ENCODE assay signal across 15 mouse cellular contexts in the genomic region with DNA sequence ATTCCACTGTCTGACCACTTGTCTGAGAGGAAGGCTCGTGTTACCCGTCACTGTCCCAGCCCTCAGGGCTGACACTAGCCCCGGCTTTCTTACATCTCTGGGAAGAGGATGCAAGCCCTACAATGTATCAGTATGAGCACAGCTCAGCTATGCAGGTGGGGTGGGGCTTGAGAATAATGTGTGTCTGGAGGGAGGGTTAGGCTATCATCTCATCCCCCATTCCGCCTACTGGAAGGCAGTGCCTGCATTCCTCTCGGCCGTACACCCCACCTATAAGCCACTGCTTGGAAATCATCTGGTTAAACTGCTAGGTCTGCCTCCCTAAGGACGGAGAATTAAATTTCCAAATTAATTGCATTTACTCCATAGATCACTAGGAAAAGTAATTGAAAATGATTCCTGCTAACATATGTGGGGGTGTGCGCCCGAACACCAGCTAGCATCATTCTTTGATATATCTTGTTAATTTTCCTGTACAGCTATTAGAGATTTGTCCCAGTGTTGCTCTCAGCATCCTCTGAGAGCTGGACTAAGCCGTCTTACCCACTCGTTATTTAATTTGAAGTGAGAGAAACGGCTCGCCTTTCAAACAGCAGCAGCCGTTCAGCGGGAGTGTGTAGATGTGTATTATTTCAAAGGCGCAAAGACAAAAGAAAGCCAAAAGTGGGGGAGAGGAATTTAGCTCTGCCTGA.
DNase-seq lines count a peak whose midpoint lies in the region; ATAC-seq lines count a peak whose summit lies in the region.
"Had no signal": no experiment of that assay in that cellular context is flagged by ENCODE, and none has a peak within 500 bp of the region (broad histone marks: within the 10 kb centered on the region; RNA-seq: fewer than 3 reads in every experiment).

No protein-coding gene starts in this region.

- H3K9me3 ChIP-seq in embryonic facial prominence, embryonic 11.5 days (replicated peaks; ENCODE audit: control insufficient read depth, low read length) = no peaks in the 10 kb centered on the region
- no peaks in the 10 kb centered on the region for H3K9me3 ChIP-seq in embryonic facial prominence, embryonic 10.5 days
- no peaks in the 10 kb centered on the region for H3K9me3 ChIP-seq in midbrain, embryonic 12.5 days
- H3K9me3 ChIP-seq in midbrain, embryonic 11.5 days (ENCODE audit: control insufficient read depth, low read length) = no peaks in the 10 kb centered on the region
- H3K9me3 ChIP-seq in hindbrain, embryonic 13.5 days = no peaks in the 10 kb centered on the region
- no peaks in the 10 kb centered on the region for H3K9me3 ChIP-seq in neural tube, embryonic 15.5 days (replicated peaks)

- 0 out of 2 replicates have a peak, but pooled peaks cover 3% of the 10 kb centered on the region for H3K4me1 ChIP-seq in embryonic facial prominence, embryonic 11.5 days (ENCODE audit: control insufficient read depth, insufficient read depth, low read length)
- H3K4me1 ChIP-seq in embryonic facial prominence, embryonic 10.5 days = peaks cover 16% of the 10 kb centered on the region
- H3K4me1 ChIP-seq in midbrain, embryonic 12.5 days = 0 out of 2 replicates have a peak, but pooled peaks cover 7% of the 10 kb centered on the region
- no peaks in the 10 kb centered on the region for H3K4me1 ChIP-seq in midbrain, embryonic 11.5 days (ENCODE audit: control insufficient read depth, insufficient read depth, low read length)
- H3K4me1 ChIP-seq in hindbrain, embryonic 13.5 days (replicated peaks) = peaks cover 27% of the 10 kb centered on the region
- peaks cover 19% of the 10 kb centered on the region for H3K4me1 ChIP-seq in neural tube, embryonic 15.5 days

- no peaks in the 10 kb centered on the region for H3K27me3 ChIP-seq in embryonic facial prominence, embryonic 11.5 days (ENCODE audit: control insufficient read depth, insufficient read depth, low read length)
- H3K27me3 ChIP-seq in embryonic facial prominence, embryonic 10.5 days (replicated peaks; ENCODE audit: low read depth, poor library complexity, severe bottlenecking) = no peaks in the 10 kb centered on the region
- H3K27me3 ChIP-seq in midbrain, embryonic 12.5 days = peaks cover 6% of the 10 kb centered on the region; the same call in 1 of the 2 replicates
- H3K27me3 ChIP-seq in midbrain, embryonic 11.5 days (ENCODE audit: control insufficient read depth, insufficient read depth, low read length) = no peaks in the 10 kb centered on the region
- H3K27me3 ChIP-seq in hindbrain, embryonic 13.5 days = no peaks in the 10 kb centered on the region
- no peaks in the 10 kb centered on the region; the same call in 1 of the 2 replicates for H3K27me3 ChIP-seq in neural tube, embryonic 15.5 days (replicated peaks)
- H3K27me3 ChIP-seq: Patski had no signal

- 46% methylated on average over 16 of the region's 16 CpGs for WGBS in embryonic facial prominence, embryonic 11.5 days
- WGBS in embryonic facial prominence, embryonic 10.5 days = 53% methylated on average over 16 of the region's 16 CpGs
- WGBS in midbrain, embryonic 12.5 days = 57% methylated on average over 16 of the region's 16 CpGs
- 68% methylated on average over 16 of the region's 16 CpGs for WGBS in midbrain, embryonic 11.5 days
- 47% methylated on average over 16 of the region's 16 CpGs for WGBS in hindbrain, embryonic 13.5 days
- 42% methylated on average over 16 of the region's 16 CpGs for WGBS in neural tube, embryonic 15.5 days

- peak; percentile 70; the same call in 1 of the 2 replicates for ATAC-seq in embryonic facial prominence, embryonic 11.5 days (replicated peaks; ENCODE audit: insufficient number of reproducible peaks, low FRiP score, low TSS enrichment, low read depth)
- peak; percentile 48; the same call in 1 of the 2 replicates for ATAC-seq in midbrain, embryonic 12.5 days (ENCODE audit: low FRiP score, low read depth)
- no peak for ATAC-seq in midbrain, embryonic 11.5 days (ENCODE audit: low FRiP score)
- ATAC-seq in hindbrain, embryonic 13.5 days (ENCODE audit: low FRiP score) = peak; percentile 73
- peak; percentile 79 for ATAC-seq in neural tube, embryonic 15.5 days (ENCODE audit: low FRiP score)
- ATAC-seq: Patski had no signal

- H3K4me3 ChIP-seq in embryonic facial prominence, embryonic 11.5 days (ENCODE audit: low read depth, low read length) = no peak overlapping the region
- H3K4me3 ChIP-seq in embryonic facial prominence, embryonic 10.5 days = no peak overlapping the region
- H3K4me3 ChIP-seq in midbrain, embryonic 12.5 days = no peak overlapping the region
- no peak overlapping the region for H3K4me3 ChIP-seq in midbrain, embryonic 11.5 days (ENCODE audit: low read depth, low read length)
- H3K4me3 ChIP-seq in hindbrain, embryonic 13.5 days = no peak overlapping the region
- H3K4me3 ChIP-seq in neural tube, embryonic 15.5 days (replicated peaks) = no peak overlapping the region

- H3K36me3 ChIP-seq in embryonic facial prominence, embryonic 11.5 days (replicated peaks; ENCODE audit: control insufficient read depth, insufficient read depth, low read depth, low read length) = no peaks in the 10 kb centered on the region
- peaks cover 8% of the 10 kb centered on the region; the same call in 1 of the 2 replicates for H3K36me3 ChIP-seq in embryonic facial prominence, embryonic 10.5 days (replicated peaks)
- H3K36me3 ChIP-seq in midbrain, embryonic 12.5 days = no peaks in the 10 kb centered on the region
- no peaks in the 10 kb centered on the region for H3K36me3 ChIP-seq in midbrain, embryonic 11.5 days (ENCODE audit: control insufficient read depth, insufficient read depth, low read length)
- H3K36me3 ChIP-seq in hindbrain, embryonic 13.5 days = peaks cover 30% of the 10 kb centered on the region
- peaks cover 10% of the 10 kb centered on the region; the same call in 1 of the 2 replicates for H3K36me3 ChIP-seq in neural tube, embryonic 15.5 days

- no peak overlapping the region for H3K4me2 ChIP-seq in embryonic facial prominence, embryonic 11.5 days (ENCODE audit: low read depth, low read length)
- no peak overlapping the region for H3K4me2 ChIP-seq in midbrain, embryonic 12.5 days (replicated peaks)
- no peak overlapping the region for H3K4me2 ChIP-seq in midbrain, embryonic 11.5 days
- H3K4me2 ChIP-seq in hindbrain, embryonic 13.5 days = peak overlapping the region; percentile 6; the same call in 1 of the 2 replicates
- peak overlapping the region; percentile 22; the same call in 1 of the 2 replicates for H3K4me2 ChIP-seq in neural tube, embryonic 15.5 days

- H3K27ac ChIP-seq in embryonic facial prominence, embryonic 11.5 days (replicated peaks; ENCODE audit: low read depth, low read length) = no peak overlapping the region
- H3K27ac ChIP-seq in embryonic facial prominence, embryonic 10.5 days (replicated peaks) = no peak overlapping the region
- no peak overlapping the region for H3K27ac ChIP-seq in midbrain, embryonic 12.5 days (replicated peaks)
- no peak overlapping the region for H3K27ac ChIP-seq in midbrain, embryonic 11.5 days (ENCODE audit: low read depth, low read length)
- H3K27ac ChIP-seq in hindbrain, embryonic 13.5 days = peak overlapping the region; percentile 66
- H3K27ac ChIP-seq in neural tube, embryonic 15.5 days (replicated peaks) = peak overlapping the region; percentile 56
- H3K27ac ChIP-seq: macrophage had no signal

- no peak for DNase-seq in embryonic facial prominence, embryonic 11.5 days (ENCODE audit: low spot score)
- DNase-seq in embryonic facial prominence, embryonic 10.5 days (ENCODE audit: low spot score) = no peak
- DNase-seq in midbrain, embryonic 11.5 days (ENCODE audit: low spot score, missing footprints) = no peak
- DNase-seq in thymus, postnatal 4 days = no peak
- DNase-seq in retina, postnatal 1 day = no peak
- DNase-seq: adrenal gland, adult 8-10 months; cerebellum, postnatal 36 days; gastrocnemius, postnatal 14 days; kidney, postnatal 4 days; thymus, adult 2 months had no signal

- H3K9ac ChIP-seq in embryonic facial prominence, embryonic 11.5 days (replicated peaks; ENCODE audit: low read length) = no peak overlapping the region
- no peak overlapping the region for H3K9ac ChIP-seq in midbrain, embryonic 12.5 days (replicated peaks)
- no peak overlapping the region for H3K9ac ChIP-seq in midbrain, embryonic 11.5 days (ENCODE audit: low read length)
- H3K9ac ChIP-seq in hindbrain, embryonic 13.5 days = 0 out of 2 replicates have a peak overlapping the region, but pooled peaks have one; percentile 13
- no peak overlapping the region for H3K9ac ChIP-seq in neural tube, embryonic 15.5 days (replicated peaks)

Comparison
In these comparisons a context has a peak if more than half of its experiments do, and no peak if none do; other contexts are left out.
1. H3K27ac ChIP-seq: peak in hindbrain, embryonic 13.5 days (single experiment) and neural tube, embryonic 15.5 days (single experiment); none in embryonic facial prominence, embryonic 11.5 days (single experiment), embryonic facial prominence, embryonic 10.5 days (single experiment), midbrain, embryonic 12.5 days (single experiment) and midbrain, embryonic 11.5 days (single experiment).
2. H3K4me2 ChIP-seq: peak in hindbrain, embryonic 13.5 days (single experiment) and neural tube, embryonic 15.5 days (single experiment); none in embryonic facial prominence, embryonic 11.5 days (single experiment), midbrain, embryonic 12.5 days (single experiment) and midbrain, embryonic 11.5 days (single experiment).